Mouse (Mus musculus): ENCODE results near the gene Olfr715b. TPM values are rescaled to one million over a fixed set of nuclear protein-coding genes. Genes with fewer than 3 reads are reported as not detected.
"Not testable (repeated sequence)": the region's sequence is repeated elsewhere in the genome, so short reads cannot be mapped to it uniquely, and the experiment has no call there.

Gene Olfr715b
- not detected in 2 replicates for total RNA-seq (2014; rRNA removed; ENCODE audit: low replicate concordance)
- not detected in 2 replicates for polyA plus RNA-seq (2015; fragmentation: Nextera tagmentation; extraction: Ambion mirVana)

DNA sequence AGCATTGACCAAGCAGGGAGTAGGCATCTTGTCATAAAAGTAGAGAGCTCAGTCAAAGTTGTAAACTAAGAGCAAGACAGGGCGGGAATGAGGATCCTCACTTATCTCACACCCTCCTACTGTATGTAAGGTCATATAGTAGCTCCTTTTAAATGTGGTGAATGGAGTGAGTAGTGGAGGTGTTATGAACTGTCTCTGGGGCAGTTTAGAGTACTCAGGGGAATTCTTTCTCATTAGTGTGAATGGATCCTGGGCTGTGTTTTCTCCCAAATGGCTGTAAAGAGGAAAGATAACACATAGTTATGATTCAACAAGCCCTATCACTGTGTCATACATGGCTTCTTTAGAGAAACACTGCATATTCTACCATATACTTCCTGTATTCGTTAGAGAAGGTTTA lies at the start of gene Olfr715b:
Gene Olfr715b (minus strand): TSS at position 101 of the 400 bp plus-strand sequence.
- not testable (repeated sequence) for ATAC-seq (ENCODE audit: insufficient read depth, low read depth); DNase-seq (ENCODE audit: low spot score); H3K4me1 ChIP-seq (ENCODE audit: control insufficient read depth, insufficient read depth); H3K9ac ChIP-seq (replicated peaks; ENCODE audit: low read depth, low read length); H3K4me3 ChIP-seq (ENCODE audit: low read depth, low read length); H3K27me3 ChIP-seq (ENCODE audit: control insufficient read depth, insufficient read depth, low read length); H3K27ac ChIP-seq (ENCODE audit: low read depth); H3K4me2 ChIP-seq (ENCODE audit: low read depth, low read length); H3K36me3 ChIP-seq (replicated peaks; ENCODE audit: control insufficient read depth, insufficient read depth, low read length); H3K9me3 ChIP-seq (replicated peaks; ENCODE audit: control insufficient read depth, low read length)
- WGBS = 71% methylated on average over 1 of the region's 2 CpGs

DNA sequence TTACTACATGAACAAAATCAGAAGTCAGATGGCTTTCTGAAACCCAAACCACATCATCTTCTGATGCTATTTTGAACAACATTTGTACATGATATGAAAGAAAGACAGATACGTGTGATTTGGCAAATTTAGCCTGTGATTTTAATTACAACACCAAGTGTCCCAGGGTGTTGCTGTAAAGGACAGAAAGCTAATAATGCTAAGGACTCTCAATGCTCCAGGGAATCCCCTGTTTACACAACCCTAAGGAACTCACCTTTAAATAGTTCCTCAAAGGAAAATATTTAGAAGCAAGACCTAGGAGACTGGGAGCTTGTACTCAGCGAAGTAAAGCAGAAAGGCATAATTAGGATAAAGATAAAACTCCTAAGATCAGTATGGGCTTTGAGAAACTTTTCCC lies 27.9 kb upstream of the Olfr715b start, which contains the start of gene Olfr716:
Gene Olfr716 (plus strand): TSS at position 301 of the 400 bp plus-strand sequence.
- not testable (repeated sequence) for H3K4me2 ChIP-seq (ENCODE audit: low read depth, low read length); ATAC-seq (ENCODE audit: insufficient read depth, low read depth); H3K27ac ChIP-seq (ENCODE audit: low read depth); H3K4me1 ChIP-seq (ENCODE audit: control insufficient read depth, insufficient read depth); DNase-seq (ENCODE audit: low spot score); H3K27me3 ChIP-seq (ENCODE audit: control insufficient read depth, insufficient read depth, low read length); H3K9me3 ChIP-seq (replicated peaks; ENCODE audit: control insufficient read depth, low read length); H3K9ac ChIP-seq (replicated peaks; ENCODE audit: low read depth, low read length); H3K36me3 ChIP-seq (replicated peaks; ENCODE audit: control insufficient read depth, insufficient read depth, low read length); H3K4me3 ChIP-seq (ENCODE audit: low read depth, low read length)
- 56% methylated on average over 2 of the region's 2 CpGs for WGBS

DNA sequence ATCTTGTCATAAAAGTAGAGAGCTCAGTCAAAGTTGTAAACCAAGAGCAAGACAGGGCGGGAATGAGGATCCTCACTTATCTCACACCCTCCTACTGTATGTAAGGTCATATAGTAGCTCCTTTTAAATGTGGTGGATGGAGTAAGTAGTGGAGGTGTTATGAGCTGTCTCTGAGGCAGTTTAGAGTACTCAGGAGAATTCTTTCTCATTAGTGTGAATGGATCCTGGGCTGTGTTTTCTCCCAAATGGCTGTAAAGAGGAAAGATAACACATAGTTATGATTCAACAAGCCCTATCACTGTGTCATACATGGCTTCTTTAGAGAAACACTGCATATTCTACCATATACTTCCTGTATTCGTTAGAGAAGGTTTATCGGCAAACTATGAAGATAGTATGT lies 20.8 kb upstream of the Olfr715b start, which contains the start of gene Olfr715:
Gene Olfr715 (minus strand): TSS at position 101 of the 400 bp plus-strand sequence.
- DNase-seq (ENCODE audit: low spot score); H3K4me2 ChIP-seq (ENCODE audit: low read depth, low read length); H3K4me1 ChIP-seq (ENCODE audit: control insufficient read depth, insufficient read depth); H3K4me3 ChIP-seq (ENCODE audit: low read depth, low read length); H3K27me3 ChIP-seq (ENCODE audit: control insufficient read depth, insufficient read depth, low read length); H3K9ac ChIP-seq (replicated peaks; ENCODE audit: low read depth, low read length); H3K27ac ChIP-seq (ENCODE audit: low read depth); H3K36me3 ChIP-seq (replicated peaks; ENCODE audit: control insufficient read depth, insufficient read depth, low read length); H3K9me3 ChIP-seq (replicated peaks; ENCODE audit: control insufficient read depth, low read length); ATAC-seq (ENCODE audit: insufficient read depth, low read depth): not testable (repeated sequence)
- 64% methylated on average over 1 of the region's 3 CpGs for WGBS

DNA sequence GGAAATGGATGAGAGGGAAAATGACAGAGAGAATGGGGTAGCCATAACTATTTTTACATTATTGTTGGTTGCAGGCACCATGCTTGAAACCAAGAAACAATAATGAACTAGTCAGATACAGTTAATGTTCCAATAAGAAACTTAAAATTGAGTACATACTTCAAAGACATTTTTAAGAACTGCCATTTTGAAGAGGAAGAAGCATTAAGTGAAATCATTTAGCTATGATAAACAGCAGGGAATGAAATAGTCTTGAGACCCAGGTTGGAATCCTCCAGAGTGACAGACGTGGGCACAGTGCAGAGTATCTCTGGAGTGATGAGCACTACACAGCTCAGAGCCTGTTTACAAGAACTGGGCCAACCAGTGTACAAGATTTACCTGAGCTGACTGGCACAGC lies 17.2 kb downstream of the Olfr715b start, which contains the start of gene Olfr17:
Gene Olfr17 (plus strand): TSS at position 301 of the 400 bp plus-strand sequence.
- H3K27me3 ChIP-seq (ENCODE audit: control insufficient read depth, insufficient read depth, low read length) = no peaks in the 10 kb centered on the region
- DNase-seq (ENCODE audit: low spot score) (no peak), ATAC-seq (ENCODE audit: insufficient read depth, low read depth) (no peak)
- H3K4me2 ChIP-seq (ENCODE audit: low read depth, low read length) = no peak within 1 kb of the TSS
- no peak within 1 kb of the TSS for H3K4me3 ChIP-seq (ENCODE audit: low read depth, low read length)
- 0 out of 2 replicates have a peak, but pooled peaks cover 2% of the 10 kb centered on the region for H3K9me3 ChIP-seq (replicated peaks; ENCODE audit: control insufficient read depth, low read length)
- no peak for TF ChIP-seq CTCF (IDR thresholded peaks at IDR 0.05; ENCODE audit: low read depth)
- no peak for TF ChIP-seq EP300 (IDR thresholded peaks at IDR 0.05; ENCODE audit: low read depth)
- H3K27ac ChIP-seq (ENCODE audit: low read depth) = no peak within 1 kb of the TSS
- H3K4me1 ChIP-seq (ENCODE audit: control insufficient read depth, insufficient read depth) = no peaks in the 10 kb centered on the region
- H3K36me3 ChIP-seq (replicated peaks; ENCODE audit: control insufficient read depth, insufficient read depth, low read length) = no peaks in the 10 kb centered on the region
- 8% methylated on average over 1 of the region's 1 CpGs for WGBS
- no peak within 1 kb of the TSS for H3K9ac ChIP-seq (replicated peaks; ENCODE audit: low read depth, low read length)

DNA sequence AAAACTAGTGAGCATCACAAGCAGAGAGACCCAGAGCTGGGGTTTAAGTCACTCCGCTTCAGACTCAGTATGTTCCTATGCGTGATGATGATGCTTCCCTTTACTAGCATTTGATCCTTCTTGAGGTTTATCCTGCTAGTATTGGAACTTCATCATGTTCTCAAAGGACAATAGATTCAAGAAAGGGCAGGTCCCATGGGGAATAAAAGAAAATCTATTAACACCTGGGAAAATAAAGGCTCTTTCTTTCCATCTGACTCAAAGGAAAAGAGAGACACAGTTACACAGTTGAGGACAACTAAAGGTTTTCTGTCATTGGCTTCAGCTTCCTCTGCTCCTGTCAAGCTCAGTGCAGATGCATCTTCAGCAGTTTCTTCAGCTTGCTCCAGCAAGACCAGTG lies 39.5 kb downstream of the Olfr715b start, which contains the start of gene Olfr714:
Gene Olfr714 (plus strand): TSS at position 301 of the 400 bp plus-strand sequence.
- WGBS = 89% methylated on average over 2 of the region's 2 CpGs
- H3K27me3 ChIP-seq (ENCODE audit: control insufficient read depth, insufficient read depth, low read length) = no peaks in the 10 kb centered on the region
- H3K4me2 ChIP-seq (ENCODE audit: low read depth, low read length) = no peak within 1 kb of the TSS
- DNase-seq (ENCODE audit: low spot score) (no peak), ATAC-seq (ENCODE audit: insufficient read depth, low read depth) (no peak)
- no peak within 1 kb of the TSS for H3K9ac ChIP-seq (replicated peaks; ENCODE audit: low read depth, low read length)
- TF ChIP-seq EP300 (IDR thresholded peaks at IDR 0.05; ENCODE audit: low read depth) = no peak
- no peak for TF ChIP-seq CTCF (IDR thresholded peaks at IDR 0.05; ENCODE audit: low read depth)
- H3K4me3 ChIP-seq (ENCODE audit: low read depth, low read length) = no peak within 1 kb of the TSS
- no peaks in the 10 kb centered on the region for H3K36me3 ChIP-seq (replicated peaks; ENCODE audit: control insufficient read depth, insufficient read depth, low read length)
- H3K27ac ChIP-seq (ENCODE audit: low read depth) = no peak within 1 kb of the TSS
- H3K4me1 ChIP-seq (ENCODE audit: control insufficient read depth, insufficient read depth) = no peaks in the 10 kb centered on the region
- H3K9me3 ChIP-seq (replicated peaks; ENCODE audit: control insufficient read depth, low read length) = 0 out of 2 replicates have a peak, but pooled peaks cover 8% of the 10 kb centered on the region

Other genes starting within 250 kb of the Olfr715b start
- gene Olfr704, start 247.2 kb downstream of the Olfr715b start, total RNA-seq (2014; rRNA removed; ENCODE audit: low replicate concordance) = not detected in 2 replicates
- gene Olfr704, start 247.2 kb downstream of the Olfr715b start, polyA plus RNA-seq (2015; fragmentation: Nextera tagmentation; extraction: Ambion mirVana) = not detected in 2 replicates
- gene Olfr705, start 233.5 kb downstream of the Olfr715b start, total RNA-seq (2014; rRNA removed; ENCODE audit: low replicate concordance) = not detected in 2 replicates
- gene Olfr705, start 233.5 kb downstream of the Olfr715b start, polyA plus RNA-seq (2015; fragmentation: Nextera tagmentation; extraction: Ambion mirVana) = not detected in 2 replicates
- gene Olfr706, start 222.2 kb downstream of the Olfr715b start, total RNA-seq (2014; rRNA removed; ENCODE audit: low replicate concordance) = not detected in 2 replicates
- not detected in 2 replicates for gene Olfr706, start 222.2 kb downstream of the Olfr715b start, polyA plus RNA-seq (2015; fragmentation: Nextera tagmentation; extraction: Ambion mirVana)
- not detected in 2 replicates for gene Olfr707, start 209.1 kb downstream of the Olfr715b start, total RNA-seq (2014; rRNA removed; ENCODE audit: low replicate concordance)
- not detected in 2 replicates for gene Olfr707, start 209.1 kb downstream of the Olfr715b start, polyA plus RNA-seq (2015; fragmentation: Nextera tagmentation; extraction: Ambion mirVana)
- gene Olfr1532-ps1, start 202.4 kb downstream of the Olfr715b start, total RNA-seq (2014; rRNA removed; ENCODE audit: low replicate concordance) = not detected in 2 replicates
- gene Olfr1532-ps1, start 202.4 kb downstream of the Olfr715b start, polyA plus RNA-seq (2015; fragmentation: Nextera tagmentation; extraction: Ambion mirVana) = not detected in 2 replicates
- gene Olfr709-ps1, start 178.2 kb downstream of the Olfr715b start, total RNA-seq (2014; rRNA removed; ENCODE audit: low replicate concordance) = not detected in 2 replicates
- gene Olfr709-ps1, start 178.2 kb downstream of the Olfr715b start, polyA plus RNA-seq (2015; fragmentation: Nextera tagmentation; extraction: Ambion mirVana) = not detected in 2 replicates
- not detected in 2 replicates for gene Olfr710, start 162.1 kb downstream of the Olfr715b start, total RNA-seq (2014; rRNA removed; ENCODE audit: low replicate concordance)
- not detected in 2 replicates for gene Olfr710, start 162.1 kb downstream of the Olfr715b start, polyA plus RNA-seq (2015; fragmentation: Nextera tagmentation; extraction: Ambion mirVana)
- not detected in 2 replicates for gene Olfr6, start 146.4 kb downstream of the Olfr715b start, total RNA-seq (2014; rRNA removed; ENCODE audit: low replicate concordance)
- not detected in 2 replicates for gene Olfr6, start 146.4 kb downstream of the Olfr715b start, polyA plus RNA-seq (2015; fragmentation: Nextera tagmentation; extraction: Ambion mirVana)
- not detected in 2 replicates for gene Olfr711, start 134.9 kb downstream of the Olfr715b start, total RNA-seq (2014; rRNA removed; ENCODE audit: low replicate concordance)
- gene Olfr711, start 134.9 kb downstream of the Olfr715b start, polyA plus RNA-seq (2015; fragmentation: Nextera tagmentation; extraction: Ambion mirVana) = not detected in 2 replicates
- not detected in 2 replicates for gene Olfr2, start 104.3 kb downstream of the Olfr715b start, total RNA-seq (2014; rRNA removed; ENCODE audit: low replicate concordance)
- gene Olfr2, start 104.3 kb downstream of the Olfr715b start, polyA plus RNA-seq (2015; fragmentation: Nextera tagmentation; extraction: Ambion mirVana) = not detected in 2 replicates
- gene Olfr713, start 79.2 kb downstream of the Olfr715b start, total RNA-seq (2014; rRNA removed; ENCODE audit: low replicate concordance) = not detected in 2 replicates
- gene Olfr713, start 79.2 kb downstream of the Olfr715b start, polyA plus RNA-seq (2015; fragmentation: Nextera tagmentation; extraction: Ambion mirVana) = not detected in 2 replicates
- not detected in 2 replicates for gene Olfr714, start 39.4 kb downstream of the Olfr715b start, total RNA-seq (2014; rRNA removed; ENCODE audit: low replicate concordance)
- gene Olfr714, start 39.4 kb downstream of the Olfr715b start, polyA plus RNA-seq (2015; fragmentation: Nextera tagmentation; extraction: Ambion mirVana) = not detected in 2 replicates
- gene Olfr17, start 17.1 kb downstream of the Olfr715b start, total RNA-seq (2014; rRNA removed; ENCODE audit: low replicate concordance) = not detected in 2 replicates
- not detected in 2 replicates for gene Olfr17, start 17.1 kb downstream of the Olfr715b start, polyA plus RNA-seq (2015; fragmentation: Nextera tagmentation; extraction: Ambion mirVana)
- not detected in 2 replicates for gene Olfr715, start 20.7 kb upstream of the Olfr715b start, total RNA-seq (2014; rRNA removed; ENCODE audit: low replicate concordance)
- gene Olfr715, start 20.7 kb upstream of the Olfr715b start, polyA plus RNA-seq (2015; fragmentation: Nextera tagmentation; extraction: Ambion mirVana) = not detected in 2 replicates
- gene Olfr716, start 28.0 kb upstream of the Olfr715b start, total RNA-seq (2014; rRNA removed; ENCODE audit: low replicate concordance) = not detected in 2 replicates
- not detected in 2 replicates for gene Olfr716, start 28.0 kb upstream of the Olfr715b start, polyA plus RNA-seq (2015; fragmentation: Nextera tagmentation; extraction: Ambion mirVana)
- gene Nlrp14, start 56.6 kb upstream of the Olfr715b start, total RNA-seq (2014; rRNA removed; ENCODE audit: low replicate concordance) = not detected in 2 replicates
- gene Nlrp14, start 56.6 kb upstream of the Olfr715b start, polyA plus RNA-seq (2015; fragmentation: Nextera tagmentation; extraction: Ambion mirVana) = not detected in 2 replicates
- gene Rbmxl2, start 99.1 kb upstream of the Olfr715b start, total RNA-seq (2014; rRNA removed; ENCODE audit: low replicate concordance) = not detected in 2 replicates
- gene Rbmxl2, start 99.1 kb upstream of the Olfr715b start, polyA plus RNA-seq (2015; fragmentation: Nextera tagmentation; extraction: Ambion mirVana) = not detected in 2 replicates

All from heart, postnatal 0 days (tissue).